Mouse (Mus musculus): ENCODE measurements around the gene Cep63. TPM values are rescaled to one million over a fixed set of nuclear protein-coding genes. Genes with fewer than 3 reads are reported as not detected.

Gene Cep63
- polyA plus RNA-seq, 1 experiment from 2014 or later, result 52.6 TPM

GRCm38 (mm10) chr9:102649917-102650527 lies 23.7 kb upstream of the Cep63 start:
- Histone ChIP-seq H3K27me3 (ENCODE audit: control insufficient read depth, insufficient read depth, low read length) (no peaks in the 10 kb centered on the region; the same call in 1 of the 2 replicates), H3K4me3 (ENCODE audit: low read length) (no peak overlapping the region), H3K27ac (ENCODE audit: low read length) (no peak overlapping the region), H3K4me2 (ENCODE audit: low read depth, low read length) (no peak overlapping the region), H3K4me1 (ENCODE audit: control insufficient read depth, insufficient read depth, low read length) (no peaks in the 10 kb centered on the region; the same call in 1 of the 2 replicates), H3K9ac (ENCODE audit: low read length) (no peak overlapping the region), H3K36me3 (ENCODE audit: control insufficient read depth, insufficient read depth) (no peaks in the 10 kb centered on the region), H3K9me3 (replicated peaks; ENCODE audit: control insufficient read depth, low read length) (peaks cover 3% of the 10 kb centered on the region; the same call in 1 of the 2 replicates)
- 0 out of 2 replicates have a peak, but pooled peaks have one; percentile 41 for ATAC-seq (replicated peaks; ENCODE audit: extremely low read depth, insufficient read depth, low FRiP score)
- 65% methylated on average over 17 of the region's 17 CpGs for WGBS

GRCm38 (mm10) chr9:102647010-102647409 lies 20.7 kb upstream of the Cep63 start:
- H3K9me3 ChIP-seq (replicated peaks; ENCODE audit: control insufficient read depth, low read length), result no peaks in the 10 kb centered on the region
- no peak overlapping the region for H3K27ac ChIP-seq (ENCODE audit: low read length)
- no peak overlapping the region for H3K4me3 ChIP-seq (ENCODE audit: low read length)
- H3K27me3 ChIP-seq (ENCODE audit: control insufficient read depth, insufficient read depth, low read length), result no peaks in the 10 kb centered on the region
- H3K4me1 ChIP-seq (ENCODE audit: control insufficient read depth, insufficient read depth, low read length), result peaks cover 22% of the 10 kb centered on the region
- H3K9ac ChIP-seq (ENCODE audit: low read length), result no peak overlapping the region
- no peak for ATAC-seq (replicated peaks; ENCODE audit: extremely low read depth, insufficient read depth, low FRiP score)
- 73% methylated on average over 6 of the region's 6 CpGs for WGBS
- no peak overlapping the region for H3K4me2 ChIP-seq (ENCODE audit: low read depth, low read length)
- no peaks in the 10 kb centered on the region for H3K36me3 ChIP-seq (ENCODE audit: control insufficient read depth, insufficient read depth)

GRCm38 (mm10) chr9:102645119-102645695 lies 18.9 kb upstream of the Cep63 start:
- Histone ChIP-seq H3K9ac (ENCODE audit: low read length) (no peak overlapping the region), H3K36me3 (ENCODE audit: control insufficient read depth, insufficient read depth) (no peaks in the 10 kb centered on the region), H3K27me3 (ENCODE audit: control insufficient read depth, insufficient read depth, low read length) (no peaks in the 10 kb centered on the region), H3K4me2 (ENCODE audit: low read depth, low read length) (no peak overlapping the region), H3K4me1 (ENCODE audit: control insufficient read depth, insufficient read depth, low read length) (peaks cover 27% of the 10 kb centered on the region), H3K27ac (ENCODE audit: low read length) (no peak overlapping the region; the same call in 1 of the 2 replicates), H3K9me3 (replicated peaks; ENCODE audit: control insufficient read depth, low read length) (no peaks in the 10 kb centered on the region), H3K4me3 (ENCODE audit: low read length) (no peak overlapping the region)
- WGBS, result 70% methylated on average over 3 of the region's 3 CpGs
- ATAC-seq (replicated peaks; ENCODE audit: extremely low read depth, insufficient read depth, low FRiP score), result no peak

GRCm38 (mm10) chr9:102643486-102644101 lies 17.3 kb upstream of the Cep63 start:
- 9% methylated on average over 10 of the region's 10 CpGs for whole genome bisulfite sequencing
- H3K4me1 ChIP-seq (ENCODE audit: control insufficient read depth, insufficient read depth, low read length), result peaks cover 38% of the 10 kb centered on the region
- peak overlapping the region; percentile 26 for H3K4me3 ChIP-seq (ENCODE audit: low read length)
- H3K36me3 ChIP-seq (ENCODE audit: control insufficient read depth, insufficient read depth), result no peaks in the 10 kb centered on the region
- H3K9ac ChIP-seq (ENCODE audit: low read length), result peak overlapping the region; percentile 38
- H3K9me3 ChIP-seq (replicated peaks; ENCODE audit: control insufficient read depth, low read length), result no peaks in the 10 kb centered on the region
- peak overlapping the region; percentile 89 for H3K27ac ChIP-seq (ENCODE audit: low read length)
- H3K4me2 ChIP-seq (ENCODE audit: low read depth, low read length), result peak overlapping the region; percentile 57
- ATAC-seq (replicated peaks; ENCODE audit: extremely low read depth, insufficient read depth, low FRiP score), result peak; percentile 81
- H3K27me3 ChIP-seq (ENCODE audit: control insufficient read depth, insufficient read depth, low read length), result no peaks in the 10 kb centered on the region

GRCm38 (mm10) chr9:102643071-102643485 lies 16.7 kb upstream of the Cep63 start:
- 40% methylated on average over 8 of the region's 8 CpGs for WGBS
- Histone ChIP-seq H3K27me3 (ENCODE audit: control insufficient read depth, insufficient read depth, low read length) (no peaks in the 10 kb centered on the region), H3K9ac (ENCODE audit: low read length) (peak overlapping the region; percentile 38), H3K9me3 (replicated peaks; ENCODE audit: control insufficient read depth, low read length) (no peaks in the 10 kb centered on the region), H3K4me1 (ENCODE audit: control insufficient read depth, insufficient read depth, low read length) (peaks cover 38% of the 10 kb centered on the region), H3K4me2 (ENCODE audit: low read depth, low read length) (peak overlapping the region; percentile 8; the same call in 1 of the 2 replicates), H3K4me3 (ENCODE audit: low read length) (no peak overlapping the region), H3K36me3 (ENCODE audit: control insufficient read depth, insufficient read depth) (no peaks in the 10 kb centered on the region), H3K27ac (ENCODE audit: low read length) (peak overlapping the region; percentile 89)
- no peak for ATAC-seq (replicated peaks; ENCODE audit: extremely low read depth, insufficient read depth, low FRiP score)

- no peak for ATAC-seq (replicated peaks; ENCODE audit: extremely low read depth, insufficient read depth, low FRiP score)
- WGBS, result 45% methylated on average over 6 of the region's 6 CpGs
- Histone ChIP-seq H3K9ac (ENCODE audit: low read length) (no peak overlapping the region), H3K4me1 (ENCODE audit: control insufficient read depth, insufficient read depth, low read length) (peaks cover 43% of the 10 kb centered on the region), H3K9me3 (replicated peaks; ENCODE audit: control insufficient read depth, low read length) (no peaks in the 10 kb centered on the region), H3K4me3 (ENCODE audit: low read length) (no peak overlapping the region), H3K27me3 (ENCODE audit: control insufficient read depth, insufficient read depth, low read length) (no peaks in the 10 kb centered on the region), H3K4me2 (ENCODE audit: low read depth, low read length) (no peak overlapping the region), H3K27ac (ENCODE audit: low read length) (no peak overlapping the region; the same call in 1 of the 2 replicates), H3K36me3 (ENCODE audit: control insufficient read depth, insufficient read depth) (no peaks in the 10 kb centered on the region)
These were observed 15.2 kb upstream of the Cep63 start for GRCm38 (mm10) chr9:102641531-102641930.

- Histone ChIP-seq H3K4me3 (ENCODE audit: low read length) (no peak overlapping the region), H3K9ac (ENCODE audit: low read length) (no peak overlapping the region), H3K36me3 (ENCODE audit: control insufficient read depth, insufficient read depth) (no peaks in the 10 kb centered on the region), H3K4me2 (ENCODE audit: low read depth, low read length) (no peak overlapping the region), H3K27me3 (ENCODE audit: control insufficient read depth, insufficient read depth, low read length) (no peaks in the 10 kb centered on the region), H3K27ac (ENCODE audit: low read length) (peak overlapping the region; percentile 61), H3K4me1 (ENCODE audit: control insufficient read depth, insufficient read depth, low read length) (peaks cover 51% of the 10 kb centered on the region), H3K9me3 (replicated peaks; ENCODE audit: control insufficient read depth, low read length) (no peaks in the 10 kb centered on the region)
- WGBS, result 51% methylated on average over 8 of the region's 8 CpGs
- no peak for ATAC-seq (replicated peaks; ENCODE audit: extremely low read depth, insufficient read depth, low FRiP score)
These were observed 13.2 kb upstream of the Cep63 start for GRCm38 (mm10) chr9:102639510-102639909.

- Histone ChIP-seq H3K9me3 (replicated peaks; ENCODE audit: control insufficient read depth, low read length) (no peaks in the 10 kb centered on the region), H3K4me2 (ENCODE audit: low read depth, low read length) (no peak overlapping the region), H3K9ac (ENCODE audit: low read length) (peak overlapping the region; percentile 5; the same call in 1 of the 2 replicates), H3K27me3 (ENCODE audit: control insufficient read depth, insufficient read depth, low read length) (no peaks in the 10 kb centered on the region), H3K4me1 (ENCODE audit: control insufficient read depth, insufficient read depth, low read length) (peaks cover 49% of the 10 kb centered on the region), H3K27ac (ENCODE audit: low read length) (peak overlapping the region; percentile 61), H3K36me3 (ENCODE audit: control insufficient read depth, insufficient read depth) (no peaks in the 10 kb centered on the region), H3K4me3 (ENCODE audit: low read length) (no peak overlapping the region)
- 49% methylated on average over 7 of the region's 7 CpGs for WGBS
- ATAC-seq (replicated peaks; ENCODE audit: extremely low read depth, insufficient read depth, low FRiP score), result no peak
These were observed 12.6 kb upstream of the Cep63 start for GRCm38 (mm10) chr9:102638963-102639362.

GRCm38 (mm10) chr9:102637115-102637514 lies 10.8 kb upstream of the Cep63 start:
- Histone ChIP-seq H3K4me2 (ENCODE audit: low read depth, low read length) (no peak overlapping the region), H3K36me3 (ENCODE audit: control insufficient read depth, insufficient read depth) (no peaks in the 10 kb centered on the region), H3K27ac (ENCODE audit: low read length) (no peak overlapping the region), H3K4me3 (ENCODE audit: low read length) (no peak overlapping the region), H3K9me3 (replicated peaks; ENCODE audit: control insufficient read depth, low read length) (no peaks in the 10 kb centered on the region), H3K27me3 (ENCODE audit: control insufficient read depth, insufficient read depth, low read length) (no peaks in the 10 kb centered on the region), H3K4me1 (ENCODE audit: control insufficient read depth, insufficient read depth, low read length) (peaks cover 38% of the 10 kb centered on the region), H3K9ac (ENCODE audit: low read length) (no peak overlapping the region)
- WGBS, result 45% methylated on average over 4 of the region's 4 CpGs
- no peak for ATAC-seq (replicated peaks; ENCODE audit: extremely low read depth, insufficient read depth, low FRiP score)

All from heart, embryonic 16.5 days (tissue).